Mouse (Mus musculus) adrenal gland, adult 2 months (tissue): ENCODE results near the gene Olfr1158. TPM values are rescaled to one million over a fixed set of nuclear protein-coding genes. Genes with fewer than 3 reads are reported as not detected.
"Not testable (repeated sequence)": the region's sequence is repeated elsewhere in the genome, so short reads cannot be mapped to it uniquely, and the experiment has no call there.

Experiments
- DNase-seq: peaks from one replicate; pipeline ENCODE4 v3.0.0; 2021
- long read RNA-seq: library from polyadenylated mRNA; stranded (forward); transcript quantifications from one replicate; pipeline ENCODE4 v2.0.0, GENCODE M21; 2021
- polyA plus RNA-seq: library from polyadenylated mRNA; depleted of rRNA; stranded (reverse); fragments of >200 nt; gene quantifications from 2 replicates; pipeline ENCODE4 v1.2.3, GENCODE M21; 2012; rRNA removed
- total RNA-seq, 2 experiments: library from RNA; stranded (reverse); gene quantifications; 2 replicates each; pipeline ENCODE4 v1.2.3; 2021

Olfr1158 gene
- not detected for total RNA-seq
- not detected in 2 replicates for polyA plus RNA-seq
- long read RNA-seq: 0 reads

- no peak for DNase-seq
Observed at GRCm38 (mm10) chr2:87989813-87990212, at the start of gene Olfr1158. Olfr1158 (plus strand) TSS chr2:87990113.

- no peak for DNase-seq
Observed at GRCm38 (mm10) chr2:87945037-87945436, 44.9 kb upstream of the Olfr1158 start, which contains the start of gene Olfr1155. Olfr1155 (minus strand) TSS chr2:87945137.

GRCm38 (mm10) chr2:87953000-87953399 is 36.9 kb upstream of the Olfr1158 start, which contains the start of gene Olfr1156:
Olfr1156 (minus strand) TSS chr2:87953100.
- no peak for DNase-seq

GRCm38 (mm10) chr2:87968199-87968598 is 21.7 kb upstream of the Olfr1158 start, which contains the start of gene Olfr1157:
Olfr1157 (minus strand) TSS chr2:87968299.
- DNase-seq: no peak

- DNase-seq: no peak
Observed at GRCm38 (mm10) chr2:87974563-87974962, 15.3 kb upstream of the Olfr1158 start, which contains the start of gene Olfr74. Olfr74 (minus strand) TSS chr2:87974663.

GRCm38 (mm10) chr2:88007515-88008318 is 17.8 kb downstream of the Olfr1158 start, which contains the start of gene Olfr1160:
Olfr1160 (minus strand) TSS chr2:88008268.
- no peak for DNase-seq

GRCm38 (mm10) chr2:88022474-88022873 is 32.6 kb downstream of the Olfr1158 start, which contains the start of gene Olfr1161:
Olfr1161 (plus strand) TSS chr2:88022774.
- DNase-seq: not testable (repeated sequence)

- DNase-seq: no peak
Observed at GRCm38 (mm10) chr2:88037599-88037998, 47.7 kb downstream of the Olfr1158 start, which contains the start of gene Olfr73. Olfr73 (minus strand) TSS chr2:88037699.

Other genes starting within 250 kb of the Olfr1158 start
- gene Olfr1140, start 246.4 kb upstream of the Olfr1158 start, total RNA-seq: not detected
- gene Olfr1140, start 246.4 kb upstream of the Olfr1158 start, polyA plus RNA-seq: not detected in 2 replicates
- gene Olfr1141, start 236.1 kb upstream of the Olfr1158 start, total RNA-seq: not detected
- gene Olfr1141, start 236.1 kb upstream of the Olfr1158 start, polyA plus RNA-seq: not detected in 2 replicates
- not detected for gene Olfr152, start 210.6 kb upstream of the Olfr1158 start, total RNA-seq
- not detected in 2 replicates for gene Olfr152, start 210.6 kb upstream of the Olfr1158 start, polyA plus RNA-seq
- gene Olfr1143, start 189.5 kb upstream of the Olfr1158 start, total RNA-seq: not detected
- gene Olfr1143, start 189.5 kb upstream of the Olfr1158 start, polyA plus RNA-seq: not detected in 2 replicates
- not detected for gene Olfr1145, start 180.3 kb upstream of the Olfr1158 start, total RNA-seq
- not detected in 2 replicates for gene Olfr1145, start 180.3 kb upstream of the Olfr1158 start, polyA plus RNA-seq
- gene Olfr1148, start 159.6 kb upstream of the Olfr1158 start, total RNA-seq: not detected
- not detected in 2 replicates for gene Olfr1148, start 159.6 kb upstream of the Olfr1158 start, polyA plus RNA-seq
- gene Olfr1150-ps1, start 146.1 kb upstream of the Olfr1158 start, total RNA-seq: not detected
- not detected in 2 replicates for gene Olfr1150-ps1, start 146.1 kb upstream of the Olfr1158 start, polyA plus RNA-seq
- not detected for gene Olfr1151, start 134.3 kb upstream of the Olfr1158 start, total RNA-seq
- gene Olfr1151, start 134.3 kb upstream of the Olfr1158 start, polyA plus RNA-seq: not detected in 2 replicates
- not detected for gene Olfr1152, start 123.6 kb upstream of the Olfr1158 start, total RNA-seq
- gene Olfr1152, start 123.6 kb upstream of the Olfr1158 start, polyA plus RNA-seq: not detected in 2 replicates
- not detected for gene Olfr1153, start 95.2 kb upstream of the Olfr1158 start, total RNA-seq
- gene Olfr1153, start 95.2 kb upstream of the Olfr1158 start, polyA plus RNA-seq: not detected in 2 replicates
- not detected for gene Olfr1154, start 84.9 kb upstream of the Olfr1158 start, total RNA-seq
- not detected in 2 replicates for gene Olfr1154, start 84.9 kb upstream of the Olfr1158 start, polyA plus RNA-seq
- not detected for gene Olfr1155, start 45.0 kb upstream of the Olfr1158 start, total RNA-seq
- not detected in 2 replicates for gene Olfr1155, start 45.0 kb upstream of the Olfr1158 start, polyA plus RNA-seq
- gene Olfr1156, start 37.0 kb upstream of the Olfr1158 start, total RNA-seq: not detected
- gene Olfr1156, start 37.0 kb upstream of the Olfr1158 start, polyA plus RNA-seq: not detected in 2 replicates
- not detected for gene Olfr1157, start 21.8 kb upstream of the Olfr1158 start, total RNA-seq
- gene Olfr1157, start 21.8 kb upstream of the Olfr1158 start, polyA plus RNA-seq: not detected in 2 replicates
- gene Olfr74, start 15.4 kb upstream of the Olfr1158 start, total RNA-seq: not detected
- not detected in 2 replicates for gene Olfr74, start 15.4 kb upstream of the Olfr1158 start, polyA plus RNA-seq
- not detected for gene Olfr1160, start 18.2 kb downstream of the Olfr1158 start, total RNA-seq
- gene Olfr1160, start 18.2 kb downstream of the Olfr1158 start, polyA plus RNA-seq: not detected in 2 replicates
- gene Olfr1161, start 32.7 kb downstream of the Olfr1158 start, total RNA-seq: not detected
- gene Olfr1161, start 32.7 kb downstream of the Olfr1158 start, polyA plus RNA-seq: not detected in 2 replicates
- gene Olfr73, start 47.6 kb downstream of the Olfr1158 start, total RNA-seq: not detected
- gene Olfr73, start 47.6 kb downstream of the Olfr1158 start, polyA plus RNA-seq: not detected in 2 replicates
- not detected for gene Olfr1162, start 61.0 kb downstream of the Olfr1158 start, total RNA-seq
- gene Olfr1162, start 61.0 kb downstream of the Olfr1158 start, polyA plus RNA-seq: not detected in 2 replicates
- not detected for gene Olfr1163, start 81.7 kb downstream of the Olfr1158 start, total RNA-seq
- not detected in 2 replicates for gene Olfr1163, start 81.7 kb downstream of the Olfr1158 start, polyA plus RNA-seq
- gene Olfr1164, start 103.9 kb downstream of the Olfr1158 start, total RNA-seq: not detected
- not detected in 2 replicates for gene Olfr1164, start 103.9 kb downstream of the Olfr1158 start, polyA plus RNA-seq
- not detected for gene Olfr1166, start 138.2 kb downstream of the Olfr1158 start, total RNA-seq
- not detected in 2 replicates for gene Olfr1166, start 138.2 kb downstream of the Olfr1158 start, polyA plus RNA-seq
- gene Olfr1167, start 165.1 kb downstream of the Olfr1158 start, total RNA-seq: not detected
- not detected in 2 replicates for gene Olfr1167, start 165.1 kb downstream of the Olfr1158 start, polyA plus RNA-seq
- gene Olfr1168, start 191.8 kb downstream of the Olfr1158 start, total RNA-seq: not detected
- not detected in 2 replicates for gene Olfr1168, start 191.8 kb downstream of the Olfr1158 start, polyA plus RNA-seq
- not detected for gene Olfr1170, start 238.2 kb downstream of the Olfr1158 start, total RNA-seq
- not detected in 2 replicates for gene Olfr1170, start 238.2 kb downstream of the Olfr1158 start, polyA plus RNA-seq